Mouse (Mus musculus) Patski (cell line): ENCODE data around the gene Flt3. TPM values are rescaled to one million over a fixed set of nuclear protein-coding genes. Genes with fewer than 3 reads are reported as not detected.

Experiments
- ATAC-seq: fragments of 100-300 bp; one replicate; pipeline ENCODE4 v1.8.0; 2021
- CTCF ChIA-PET: fragments of 350-600 bp; sonication (Branson Sonifier 250); formaldehyde crosslinking; loops from one replicate; lab custom pipeline; 2022; ENCODE audit warnings: inconsistent platforms; lab: Charles Lee
- POLR2A ChIA-PET: fragments of 350-600 bp; sonication (Branson Sonifier 250); formaldehyde crosslinking; loops from one replicate; lab custom pipeline; 2022; ENCODE audit warnings: antibody characterized with exemption, inconsistent platforms; lab: Charles Lee
- DNase-seq: peaks from one replicate; pipeline ENCODE4 v3.0.0-alpha.2; 2011; ENCODE audit warnings: low read depth, low spot score
- H3K27me3 ChIP-seq: fragments of 371-371 bp; one replicate; pipeline ENCODE4 v1.5.1; 2021
- CTCF ChIP-seq: fragments of 100-300 bp; IDR thresholded peaks from one replicate; pipeline ENCODE4 v1.5.1; 2021
- in situ Hi-C: fragments of 300-500 bp; cut with MboI; formaldehyde crosslinking; loops from 3 replicates; pipeline ENCODE4 v1.11.1; 2018; ENCODE audit warnings: low pct_unique_long_range_greater_than_20kb, mixed read lengths
- polyA plus RNA-seq: library from polyadenylated mRNA; unstranded; gene quantifications from one replicate; pipeline ENCODE4 v1.2.3, GENCODE M21; 2021

Flt3 gene
- polyA plus RNA-seq, result 0.30 TPM

DNA sequence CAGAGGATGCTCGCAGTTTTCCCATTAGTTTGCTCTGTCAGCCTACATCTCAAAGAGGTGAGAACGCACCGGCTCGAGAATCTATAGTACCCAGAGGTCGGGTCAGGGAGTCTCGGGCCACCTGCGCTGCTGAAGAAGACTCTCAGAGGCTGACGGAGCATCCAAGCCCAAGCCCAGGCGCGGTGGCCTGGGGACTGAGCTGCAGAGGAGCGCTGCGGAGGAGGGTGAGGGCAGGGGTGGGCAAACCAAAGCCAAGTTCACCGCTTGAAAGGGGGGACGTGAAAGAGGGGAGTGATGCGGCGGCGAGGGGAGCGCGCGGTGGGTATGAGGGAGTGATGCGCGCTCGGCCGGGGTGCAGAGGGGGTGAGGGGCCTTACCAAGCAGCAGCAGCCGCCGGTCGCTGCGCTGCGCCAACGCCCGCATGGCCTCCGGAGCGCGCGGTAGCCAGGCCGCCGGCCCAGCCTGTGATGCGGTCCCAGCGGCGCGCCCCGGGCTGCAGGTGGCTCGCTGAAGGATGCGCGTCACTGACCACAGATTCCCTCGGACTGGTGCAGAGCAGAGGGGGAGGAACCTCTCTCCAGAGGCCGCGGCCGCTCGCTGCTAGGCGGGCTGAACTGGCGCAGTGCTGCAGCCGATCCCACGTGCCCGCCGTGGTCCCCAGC is at the start of gene Flt3:
Gene Flt3, minus strand, starts transcription at position 647 of the 662 bp plus-strand sequence.
- ChIA-PET CTCF (no interaction called here), POLR2A (no interaction called here)
- in situ Hi-C loops, result loop anchor here (5.0 to 10.0 kb wide), 2 partner anchors 335 to 447 kb away; no protein-coding TSS in a partner anchor
- DNase-seq (no peak), ATAC-seq (peak; percentile 68)
- TF ChIP-seq CTCF, result no peak
- peaks cover 16% of the 10 kb centered on the region for H3K27me3 ChIP-seq

DNA sequence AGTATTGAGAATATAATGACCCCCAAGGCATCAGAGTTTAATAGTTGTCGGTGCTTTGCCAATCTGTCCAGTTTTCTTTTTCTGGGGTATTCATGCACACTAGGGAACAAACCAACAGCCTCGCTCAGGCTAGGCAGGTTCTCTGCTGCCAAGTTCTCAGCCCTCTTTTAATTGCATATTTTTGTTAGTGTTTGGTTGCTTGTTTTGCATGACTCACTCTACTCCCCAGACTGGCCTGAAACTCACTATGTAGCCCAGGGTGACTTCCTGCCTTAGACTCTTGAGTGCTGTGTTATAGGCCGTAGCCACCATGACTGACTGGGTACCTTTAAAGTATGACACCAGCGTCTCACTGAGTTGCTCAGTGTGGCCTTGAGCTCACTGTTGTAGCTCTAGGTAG is 48.6 kb upstream of the Flt3 start:
- DNase-seq, result peak; percentile 68
- H3K27me3 ChIP-seq, result no peaks in the 10 kb centered on the region
- no peak for TF ChIP-seq CTCF
- ChIA-PET CTCF (interaction anchor here (0.9 to 2.3 kb wide), 4 partner anchors 8 to 22 kb away, joined by 3 to 7 read pairs (median 6); no protein-coding TSS in a partner anchor), POLR2A (no interaction called here)
- ATAC-seq, result peak; percentile 96
- in situ Hi-C loops, result no loop called here

DNA sequence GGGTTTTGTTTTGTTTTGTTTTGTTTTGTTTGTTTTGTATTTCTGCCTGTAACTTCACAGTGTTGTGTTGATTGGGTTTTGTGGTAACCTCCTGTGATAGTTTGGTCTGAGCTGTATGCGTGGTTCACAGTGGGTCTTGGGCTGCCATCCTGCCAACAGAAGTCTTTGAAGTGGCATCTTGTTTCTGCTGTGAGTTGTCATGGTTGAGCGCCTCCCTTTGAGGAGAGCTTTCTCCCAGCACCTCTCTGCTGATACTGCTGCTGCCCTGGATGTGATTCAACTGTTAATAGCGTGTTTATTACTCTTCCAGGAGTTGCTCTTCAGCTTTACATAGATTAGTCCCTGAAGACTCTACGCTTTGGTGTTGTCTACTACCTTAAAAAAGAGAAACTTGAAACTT is 48.2 kb upstream of the Flt3 start:
- no peak for DNase-seq
- ChIA-PET POLR2A (no interaction called here), CTCF (interaction anchor here (0.9 to 2.3 kb wide), 6 partner anchors 8 to 30 kb away, joined by 3 to 7 read pairs (median 4); no protein-coding TSS in a partner anchor)
- peak; percentile 53 for ATAC-seq
- in situ Hi-C loops, result no loop called here
- H3K27me3 ChIP-seq, result no peaks in the 10 kb centered on the region
- no peak for TF ChIP-seq CTCF

GRCm38 (mm10) chr5:147445252-147445651 is 45.0 kb upstream of the Flt3 start:
- in situ Hi-C loops, result no loop called here
- ChIA-PET CTCF (interaction anchor here (0.7 to 1.6 kb wide), 3 partner anchors 11 to 75 kb away, joined by 3 read pairs; no protein-coding TSS in a partner anchor), POLR2A (no interaction called here)
- ATAC-seq (no peak), DNase-seq (no peak)
- TF ChIP-seq CTCF, result no peak
- no peaks in the 10 kb centered on the region for H3K27me3 ChIP-seq

GRCm38 (mm10) chr5:147444757-147445156 is 44.5 kb upstream of the Flt3 start:
- POLR2A ChIA-PET, result no interaction called here
- in situ Hi-C loops, result no loop called here
- no peak for DNase-seq

DNA sequence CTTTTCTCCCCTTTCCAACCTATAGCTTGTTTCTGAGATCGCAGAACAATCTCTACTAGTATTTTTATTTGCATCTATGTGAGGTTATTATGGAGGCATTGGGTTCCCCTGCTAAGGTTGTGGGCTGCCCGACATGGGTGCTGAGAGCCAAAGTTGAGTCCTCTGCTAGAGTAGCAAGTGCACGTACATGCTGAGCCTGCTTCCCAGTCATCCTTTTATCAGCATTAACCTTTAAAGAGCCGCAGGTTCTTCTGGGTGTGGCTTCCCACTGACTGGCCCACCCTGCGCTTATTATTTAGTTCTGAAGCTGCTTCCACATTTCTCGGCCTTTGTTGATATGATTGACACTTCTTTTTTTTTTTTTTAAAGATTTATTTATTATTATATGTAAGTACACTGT is 44.0 kb upstream of the Flt3 start:
- ChIA-PET CTCF (interaction anchor here (1.0 to 2.0 kb wide), 3 partner anchors 10 to 16 kb away, joined by 3 to 6 read pairs (median 3); no protein-coding TSS in a partner anchor), POLR2A (no interaction called here)
- no peaks in the 10 kb centered on the region for H3K27me3 ChIP-seq
- no peak for TF ChIP-seq CTCF
- ATAC-seq (no peak), DNase-seq (no peak)
- in situ Hi-C loops, result no loop called here

More at GRCm38 (mm10) chr5:147444757-147445156, 44.5 kb upstream of the Flt3 start:
- ATAC-seq, result no peak
- H3K27me3 ChIP-seq, result no peaks in the 10 kb centered on the region
- no peak for TF ChIP-seq CTCF
- CTCF ChIA-PET, result interaction anchor here (0.7 to 1.6 kb wide), 3 partner anchors 10 to 75 kb away, joined by 3 read pairs; no protein-coding TSS in a partner anchor

DNA sequence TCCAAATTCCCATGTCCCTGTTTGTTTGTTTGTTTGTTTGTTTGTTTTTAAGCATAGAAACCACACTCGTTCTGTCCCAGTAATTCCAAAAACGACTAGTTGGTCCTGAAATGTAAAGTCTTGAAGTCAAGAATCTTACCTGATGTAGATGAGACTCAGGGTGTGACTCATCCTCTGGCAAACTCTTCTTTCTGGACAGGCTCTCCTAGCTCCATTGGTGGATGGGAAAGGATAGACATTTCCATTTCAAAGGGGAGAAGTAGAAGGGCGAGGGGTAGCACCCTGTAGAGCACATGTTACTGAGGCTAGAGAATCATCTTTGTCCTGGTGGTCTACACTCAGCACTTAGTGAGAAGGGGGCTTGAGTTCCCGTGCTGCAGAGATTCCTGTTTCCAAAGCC is 42.5 kb upstream of the Flt3 start:
- DNase-seq (no peak), ATAC-seq (no peak)
- in situ Hi-C loops, result no loop called here
- no peak for TF ChIP-seq CTCF
- ChIA-PET POLR2A (no interaction called here), CTCF (interaction anchor here (2.0 kb wide), 1 partner anchor 14 kb away, joined by 6 read pairs; no protein-coding TSS in a partner anchor)
- H3K27me3 ChIP-seq, result no peaks in the 10 kb centered on the region

- ChIA-PET POLR2A (no interaction called here), CTCF (no interaction called here)
- ATAC-seq (no peak), DNase-seq (no peak)
- no peaks in the 10 kb centered on the region for H3K27me3 ChIP-seq
- in situ Hi-C loops, result no loop called here
- TF ChIP-seq CTCF, result no peak
Measured at GRCm38 (mm10) chr5:147441979-147442378, 41.7 kb upstream of the Flt3 start.

GRCm38 (mm10) chr5:147440996-147441507 is 40.8 kb upstream of the Flt3 start:
- TF ChIP-seq CTCF, result no peak
- ATAC-seq, result no peak
- no peaks in the 10 kb centered on the region for H3K27me3 ChIP-seq
- DNase-seq, result no peak
- in situ Hi-C loops, result no loop called here
- ChIA-PET CTCF (no interaction called here), POLR2A (interaction anchor here (0.9 kb wide), 1 partner anchor 10 kb away, joined by 3 read pairs; no protein-coding TSS in a partner anchor)

DNA sequence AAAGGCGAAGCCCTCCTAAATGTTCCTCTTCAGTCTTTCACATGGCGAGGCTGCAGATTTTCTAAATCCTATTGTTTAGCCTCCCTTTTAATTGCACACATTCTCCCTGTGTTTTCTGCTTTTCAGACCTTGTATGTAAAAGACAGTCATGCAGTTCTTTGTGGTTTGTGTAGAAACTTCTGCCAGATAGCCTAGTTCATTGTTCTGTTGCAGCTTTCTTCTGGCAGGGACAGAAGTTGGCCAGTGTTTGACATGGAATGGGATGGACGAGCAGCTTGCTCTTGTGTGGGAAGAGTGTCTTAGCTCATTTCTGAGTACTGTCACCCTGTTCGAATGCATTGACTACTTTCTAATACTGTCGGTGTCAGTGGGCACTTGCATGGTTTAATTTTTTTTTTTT is 36.2 kb upstream of the Flt3 start:
- ChIA-PET POLR2A (interaction anchor here (0.6 to 1.6 kb wide), 4 partner anchors 20 to 449 kb away, joined by 3 to 9 read pairs (median 4); no protein-coding TSS in a partner anchor), CTCF (interaction anchor here (1.2 to 1.5 kb wide), 4 partner anchors 12 to 70 kb away, joined by 3 to 6 read pairs (median 4); no protein-coding TSS in a partner anchor)
- ATAC-seq (no peak), DNase-seq (no peak)
- TF ChIP-seq CTCF, result no peak
- in situ Hi-C loops, result no loop called here
- no peaks in the 10 kb centered on the region for H3K27me3 ChIP-seq
